Mouse (Mus musculus) kidney, postnatal 14 days (tissue): ENCODE data around the gene Dnajc3.

Source experiments
- DNase-seq: peaks from one replicate; pipeline ENCODE4 v3.0.0; 2022; ENCODE audit warnings: mixed read lengths

The Dnajc3 gene

DNA sequence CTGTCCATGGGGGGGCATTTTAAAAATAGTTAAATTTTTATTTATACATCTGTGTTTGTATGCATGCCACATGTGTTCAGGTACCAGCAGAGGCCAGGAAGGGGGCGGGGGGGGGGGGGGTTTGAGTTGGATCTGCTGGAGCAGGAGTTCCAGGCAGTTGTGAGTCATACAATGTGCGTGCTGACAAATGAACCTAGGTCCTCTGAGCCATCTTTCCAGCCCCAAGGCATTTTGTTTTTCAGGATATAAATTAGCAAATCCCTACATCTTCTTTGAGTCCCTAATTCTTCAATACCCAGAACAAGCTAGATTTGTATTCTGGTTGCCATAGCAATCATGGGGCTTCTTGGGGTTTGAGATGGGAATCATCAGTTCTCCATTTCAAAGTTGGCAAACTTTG, 6.6 kb upstream of the Dnajc3 start:
- no peak for DNase-seq

- DNase-seq = no peak
Measured at GRCm38 (mm10) chr14:118932956-118933355, 4.8 kb upstream of the Dnajc3 start.

DNA sequence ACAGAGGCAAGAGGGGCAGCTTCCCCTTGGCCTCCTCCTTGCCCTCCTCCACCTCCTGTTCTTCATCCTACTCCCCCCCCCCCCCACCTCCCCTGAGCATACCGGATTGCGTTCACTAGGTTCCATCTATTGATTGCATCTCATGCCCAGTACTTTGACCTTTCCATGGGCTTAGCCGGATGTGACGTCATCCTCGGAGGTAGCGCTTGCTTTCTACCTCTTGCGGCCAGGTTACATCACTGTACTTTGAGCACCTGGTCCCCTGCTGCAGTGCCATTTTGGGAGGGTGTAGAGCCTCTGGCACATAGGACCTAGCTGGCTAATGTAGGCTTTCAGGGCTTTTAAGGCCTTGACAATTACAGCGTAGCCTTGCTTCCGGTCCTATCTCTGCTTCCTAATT, 3.1 kb upstream of the Dnajc3 start:
- DNase-seq = no peak

- no peak for DNase-seq
Measured at GRCm38 (mm10) chr14:118936236-118936635, 1.5 kb upstream of the Dnajc3 start.

DNA sequence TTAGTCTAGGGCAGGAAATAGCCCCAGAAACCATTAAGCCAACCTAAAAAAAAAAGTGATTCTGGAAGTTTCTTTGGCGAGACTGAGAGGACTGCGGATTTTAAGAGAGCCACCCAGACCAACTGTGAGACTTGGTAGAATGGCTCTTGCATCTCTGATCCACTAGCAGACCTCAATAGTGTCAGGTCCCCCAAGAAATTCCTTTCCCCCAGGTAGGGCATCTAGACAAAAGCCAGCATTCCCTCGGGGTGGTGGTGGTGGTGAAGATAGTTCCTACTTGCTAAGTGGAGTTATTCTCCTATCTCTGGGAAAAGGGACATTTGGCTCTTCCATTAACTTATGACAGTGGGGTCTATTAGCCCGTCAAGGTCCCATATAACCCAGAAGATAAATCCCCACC, 824 bp upstream of the Dnajc3 start:
- DNase-seq = no peak

- DNase-seq = peak; percentile 22
Measured at GRCm38 (mm10) chr14:118938551-118938950, 775 bp downstream of the Dnajc3 start.

DNA sequence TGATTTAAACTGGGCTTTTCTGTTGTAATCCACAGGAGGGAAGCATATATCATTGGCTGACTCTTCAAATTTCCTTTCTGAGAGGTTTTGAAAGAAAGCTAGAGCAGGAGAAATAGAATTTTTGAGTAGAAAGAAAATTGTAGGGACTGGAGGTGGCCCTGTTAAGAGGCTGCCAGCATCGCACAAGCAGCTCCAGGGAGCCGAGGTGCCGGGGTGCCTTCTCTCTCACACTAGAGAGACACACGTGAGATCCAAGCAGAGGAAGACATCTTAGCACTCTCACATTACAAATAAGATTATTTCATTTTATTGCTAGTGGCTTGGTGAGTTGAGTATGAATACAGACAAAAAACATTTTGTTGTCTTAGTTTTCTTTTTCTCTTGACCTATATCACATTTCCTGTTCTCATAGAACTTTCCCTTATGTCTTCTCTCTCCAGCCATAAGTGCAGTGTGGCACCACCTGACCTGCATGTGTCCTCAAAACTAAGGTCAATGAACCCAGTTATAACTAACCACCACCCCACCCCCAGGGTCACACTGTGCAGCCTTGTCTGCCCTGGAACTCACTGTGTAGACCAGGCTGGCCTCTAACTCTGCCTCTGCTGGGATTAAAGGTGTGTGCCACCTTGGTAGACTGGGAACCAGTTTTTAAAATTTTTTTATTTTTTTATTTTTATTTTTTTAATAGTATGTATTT, 3.2 kb downstream of the Dnajc3 start:
- DNase-seq = no peak

- DNase-seq = no peak
Measured at GRCm38 (mm10) chr14:118942076-118942475, 4.3 kb downstream of the Dnajc3 start.

GRCm38 (mm10) chr14:118944702-118945101, 6.9 kb downstream of the Dnajc3 start:
- no peak for DNase-seq

GRCm38 (mm10) chr14:118948841-118949240, 11.1 kb downstream of the Dnajc3 start:
- DNase-seq = no peak

- no peak for DNase-seq
Measured at GRCm38 (mm10) chr14:118951912-118952583, 14.3 kb downstream of the Dnajc3 start.

DNA sequence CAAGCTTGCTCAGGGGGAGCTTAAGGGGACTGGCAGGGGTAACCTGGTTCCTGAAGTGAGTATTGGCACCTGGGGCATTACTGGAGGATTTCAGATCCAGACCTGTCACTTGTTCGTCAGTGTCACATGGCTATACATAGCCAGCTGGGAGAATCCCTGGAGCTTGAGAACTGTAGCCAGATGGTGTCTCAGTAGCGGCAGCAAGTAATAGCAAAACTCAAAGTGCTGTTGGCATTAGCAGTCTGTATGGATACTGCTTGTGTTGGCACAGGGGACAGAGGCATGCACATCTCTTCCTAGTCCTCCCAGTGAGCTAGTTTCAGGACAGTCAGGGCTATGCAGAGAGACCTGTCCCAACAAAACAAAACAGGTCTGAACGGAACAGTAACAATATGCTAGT, 20.2 kb downstream of the Dnajc3 start:
- no peak for DNase-seq

DNA sequence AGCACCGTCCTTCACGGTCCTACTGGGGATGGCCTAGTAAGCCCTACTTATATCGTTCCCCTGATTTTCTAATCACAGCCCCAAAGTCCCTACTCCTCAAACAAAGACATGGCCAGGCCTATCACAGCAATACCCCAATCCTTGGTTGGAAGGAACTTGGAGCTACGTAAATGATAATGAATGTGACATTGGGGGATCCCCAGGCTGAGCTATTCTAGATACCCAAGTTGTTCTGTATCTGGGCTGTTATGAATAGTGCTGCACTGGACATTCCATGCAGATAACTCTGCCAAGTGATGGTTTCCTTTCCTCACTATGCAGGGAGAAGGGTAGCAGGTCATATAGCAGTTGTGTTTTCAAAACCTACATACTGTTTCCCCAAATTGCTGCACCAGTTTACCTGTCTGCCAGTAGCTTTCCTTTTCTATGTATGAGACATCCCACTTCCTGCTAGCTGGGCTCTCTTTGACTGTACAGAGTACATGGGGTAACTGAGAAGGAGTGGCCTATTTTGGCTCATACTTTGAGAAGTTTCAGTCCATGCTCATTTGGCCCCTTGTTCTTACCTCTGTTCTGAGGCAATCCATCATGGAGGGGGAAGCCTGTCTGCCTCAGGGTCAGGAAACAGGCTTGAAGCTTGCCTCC, 27.7 kb downstream of the Dnajc3 start:
- no peak for DNase-seq

DNA sequence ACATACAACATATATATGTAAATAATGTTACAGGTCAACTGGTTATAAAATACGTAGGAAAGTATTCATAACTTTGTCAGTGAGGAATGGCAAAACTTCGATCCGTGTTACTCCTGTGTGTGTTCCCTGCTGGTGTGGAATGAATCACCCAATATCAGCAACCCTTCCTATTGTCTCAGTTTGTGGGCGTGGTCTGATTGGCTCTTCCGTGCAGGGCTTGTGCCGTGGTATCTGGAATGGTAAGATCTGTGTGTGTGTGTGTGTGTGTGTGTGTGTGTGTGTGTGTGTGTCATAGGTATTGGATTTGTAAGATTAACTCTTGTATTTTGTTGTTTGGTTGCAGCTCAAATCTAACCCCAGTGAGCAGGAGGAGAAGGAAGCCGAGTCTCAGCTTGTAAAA, 29.9 kb downstream of the Dnajc3 start:
- no peak for DNase-seq

GRCm38 (mm10) chr14:118972268-118972667, 34.5 kb downstream of the Dnajc3 start:
- DNase-seq = no peak

DNA sequence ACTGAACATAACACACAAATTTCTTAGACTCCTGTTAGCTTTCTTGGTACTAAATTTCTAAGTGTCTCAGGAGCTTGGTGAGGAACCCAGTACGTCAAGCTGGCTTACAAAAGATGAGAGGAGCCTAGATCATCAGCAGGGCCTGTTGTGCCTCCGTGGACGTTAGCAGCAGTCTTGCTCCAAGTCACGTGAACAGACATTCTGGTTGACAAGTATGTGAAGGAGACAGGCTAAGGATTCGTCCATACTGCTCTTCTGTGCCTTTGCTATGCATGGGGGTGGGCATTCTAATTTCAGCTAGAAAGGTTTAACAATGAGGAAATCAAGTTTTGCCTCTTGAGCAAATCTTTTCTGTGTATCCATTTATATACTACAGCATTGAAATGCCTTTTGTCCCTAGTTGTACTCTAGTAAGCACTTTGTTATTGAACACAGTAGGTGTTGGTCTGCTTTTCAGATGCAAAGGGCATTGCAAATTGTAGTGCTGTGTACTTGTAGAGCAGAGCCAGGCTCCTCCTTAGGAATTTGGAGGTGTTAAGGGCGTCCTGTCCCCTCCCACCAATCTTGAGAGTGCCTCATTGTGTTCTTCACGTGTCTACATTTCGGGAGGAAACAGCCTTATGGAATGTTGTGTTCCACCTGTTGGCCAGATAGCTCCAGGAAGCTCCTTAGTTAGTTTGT, 39.5 kb downstream of the Dnajc3 start:
- DNase-seq = no peak

GRCm38 (mm10) chr14:118979571-118980325, 42.0 kb downstream of the Dnajc3 start:
- no peak for DNase-seq

- DNase-seq = peak; percentile 8
Measured at GRCm38 (mm10) chr14:118980358-118980757, 42.6 kb downstream of the Dnajc3 start.

GRCm38 (mm10) chr14:118980890-118981289, 43.1 kb downstream of the Dnajc3 start:
- no peak for DNase-seq

- DNase-seq = peak; percentile 27
Measured at GRCm38 (mm10) chr14:118981711-118982428, 44.1 kb downstream of the Dnajc3 start.

- DNase-seq = peak; percentile 38
Measured at GRCm38 (mm10) chr14:118982429-118983045, 44.8 kb downstream of the Dnajc3 start.

DNA sequence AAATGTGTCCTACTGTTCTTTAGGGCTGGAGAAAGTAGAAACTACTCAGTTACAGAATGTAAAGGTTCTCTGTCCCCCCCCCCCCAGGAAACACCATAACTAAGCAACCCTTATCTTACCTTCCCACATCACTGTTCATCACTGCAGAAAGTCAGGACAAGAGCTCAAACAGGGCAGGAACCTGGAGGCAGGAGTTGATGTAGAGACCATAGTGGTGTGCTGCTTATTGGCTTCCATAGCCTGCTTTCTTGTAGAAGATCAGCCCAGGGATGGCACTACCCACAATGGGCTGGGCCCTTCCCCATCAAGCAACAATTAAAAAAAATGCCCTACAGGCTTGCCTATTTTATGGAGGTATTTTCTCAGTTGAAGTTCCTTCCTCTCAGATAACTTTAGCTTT, 45.6 kb downstream of the Dnajc3 start:
- no peak for DNase-seq
